Mouse (Mus musculus) hindbrain, postnatal 0 days (tissue): ENCODE data around the gene Dab1. TPM values are rescaled to one million over a fixed set of nuclear protein-coding genes. Genes with fewer than 3 reads are reported as not detected.

ENCODE experiments used
- ATAC-seq: fragments of 200-750 bp; cut with Nextera tagmentation; 2 replicates; pipeline ENCODE4 v1.8.0; 2017; ENCODE audit warnings: mild to moderate bottlenecking, moderate TSS enrichment, moderate library complexity
- DNase-seq: peaks from one replicate; pipeline ENCODE4 v3.0.0-alpha.2; 2015; ENCODE audit warnings: low spot score
- H3K27ac ChIP-seq: fragments of 300-500 bp; sonication (generic); 2 replicates; pipeline ENCODE4 v1.5.1; 2014; ENCODE audit warnings: mild to moderate bottlenecking
- H3K27me3 ChIP-seq: fragments of 300-500 bp; sonication (generic); 2 replicates; pipeline ENCODE4 v1.6.1; 2014; ENCODE audit warnings: low read length, mixed read lengths; ENCODE audit not compliant: insufficient read depth
- H3K36me3 ChIP-seq: fragments of 300-500 bp; sonication (generic); 2 replicates; pipeline ENCODE4 v1.6.1; 2014; ENCODE audit warnings: low read length, mixed read lengths; ENCODE audit not compliant: insufficient read depth
- H3K4me1 ChIP-seq: fragments of 300-500 bp; sonication (generic); 2 replicates; pipeline ENCODE4 v1.6.1; 2014; ENCODE audit warnings: antibody characterized with exemption, low read length, mixed read lengths; ENCODE audit not compliant: insufficient read depth
- H3K4me2 ChIP-seq: fragments of 300-500 bp; sonication (generic); 2 replicates; pipeline ENCODE4 v1.6.1; 2014; ENCODE audit warnings: low read depth, mild to moderate bottlenecking, low read length, moderate library complexity, mixed read lengths
- H3K4me3 ChIP-seq: fragments of 300-500 bp; sonication (generic); 2 replicates; pipeline ENCODE4 v1.5.1; 2014; ENCODE audit warnings: low read length
- H3K9ac ChIP-seq: fragments of 300-500 bp; sonication (generic); replicated peaks from 2 replicates; pipeline ENCODE4 v1.6.1; 2014; ENCODE audit warnings: mild to moderate bottlenecking, low read length, moderate library complexity, mixed read lengths
- H3K9me3 ChIP-seq: fragments of 300-500 bp; sonication (generic); 2 replicates; pipeline ENCODE4 v1.6.1; 2016; ENCODE audit warnings: low read length, mixed read lengths
- CTCF ChIP-seq: IDR thresholded peaks from 2 replicates; pipeline ENCODE4 v1.5.1; 2016; ENCODE audit warnings: antibody characterized with exemption, control low read depth, low read depth
- WGBS: fragments of 180-500 bp; shearing (Covaris S2); extraction: QIAGEN DNeasy Blood & Tissue Kit; methylation state at CpG from one replicate; pipeline ENCODE4 v1.1.7; 2014; 5-methylcytosine and 5-hydroxymethylcytosine counted together
- polyA plus RNA-seq: library from polyadenylated mRNA; unstranded; fragments of >200 nt; fragmentation: Nextera tagmentation; extraction: Ambion mirVana; gene quantifications from 2 replicates; pipeline ENCODE4 v1.2.1, GENCODE M21; 2015
- total RNA-seq: library from RNA; depleted of rRNA; stranded (reverse); fragments of >200 nt; gene quantifications from 2 replicates; pipeline ENCODE4 v1.2.3, GENCODE M21; 2014

The Dab1 gene
- total and polyA plus RNA-seq, 2 experiments from 2014 or later: 38.2 to 76.2 TPM

GRCm38 (mm10) chr4:104374191-104374590 is 755.0 kb downstream of the Dab1 start:
- DNase-seq: no peak
- 96% methylated on average over 1 of the region's 1 CpGs for WGBS

DNA sequence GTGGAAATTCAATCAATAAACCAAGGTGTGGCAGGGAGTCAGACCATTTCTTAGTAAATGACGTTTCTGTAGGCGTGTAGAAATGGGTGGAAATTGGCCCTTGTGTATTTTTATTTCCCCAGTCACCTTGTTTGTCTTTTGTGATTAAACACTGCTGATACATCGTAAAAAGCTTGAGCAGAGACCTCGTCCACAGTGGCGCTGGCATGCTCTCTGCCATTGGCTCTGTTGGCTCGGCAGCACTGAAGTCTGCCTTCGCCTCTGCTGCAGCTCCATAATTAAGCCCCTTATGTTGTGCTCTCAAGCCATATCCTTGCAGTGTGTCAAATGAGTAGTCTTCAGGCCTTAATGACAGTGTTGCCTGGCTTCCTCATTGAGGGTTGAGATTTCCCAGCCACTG is 765.5 kb downstream of the Dab1 start:
- no peak for TF ChIP-seq CTCF
- Histone ChIP-seq H3K4me1 (0 out of 2 replicates have a peak, but pooled peaks cover 4% of the 10 kb centered on the region), H3K4me2 (no peak overlapping the region), H3K4me3 (no peak overlapping the region), H3K27me3 (no peaks in the 10 kb centered on the region), H3K9ac (no peak overlapping the region), H3K9me3 (no peaks in the 10 kb centered on the region), H3K27ac (0 out of 2 replicates have a peak overlapping the region, but pooled peaks have one; percentile 26), H3K36me3 (no peaks in the 10 kb centered on the region)
- WGBS: 38% methylated on average over 7 of the region's 7 CpGs
- peak; percentile 42 for DNase-seq
- ATAC-seq: no peak

More at GRCm38 (mm10) chr4:104374191-104374590, 755.0 kb downstream of the Dab1 start:
- H3K27ac ChIP-seq: no peak overlapping the region
- TF ChIP-seq CTCF: no peak
- H3K27me3 ChIP-seq: no peaks in the 10 kb centered on the region
- ATAC-seq: no peak
- no peak overlapping the region for H3K4me3 ChIP-seq
- H3K9ac ChIP-seq: no peak overlapping the region
- no peak overlapping the region for H3K4me2 ChIP-seq
- H3K4me1 ChIP-seq: no peaks in the 10 kb centered on the region
- H3K36me3 ChIP-seq: no peaks in the 10 kb centered on the region
- no peaks in the 10 kb centered on the region for H3K9me3 ChIP-seq

DNA sequence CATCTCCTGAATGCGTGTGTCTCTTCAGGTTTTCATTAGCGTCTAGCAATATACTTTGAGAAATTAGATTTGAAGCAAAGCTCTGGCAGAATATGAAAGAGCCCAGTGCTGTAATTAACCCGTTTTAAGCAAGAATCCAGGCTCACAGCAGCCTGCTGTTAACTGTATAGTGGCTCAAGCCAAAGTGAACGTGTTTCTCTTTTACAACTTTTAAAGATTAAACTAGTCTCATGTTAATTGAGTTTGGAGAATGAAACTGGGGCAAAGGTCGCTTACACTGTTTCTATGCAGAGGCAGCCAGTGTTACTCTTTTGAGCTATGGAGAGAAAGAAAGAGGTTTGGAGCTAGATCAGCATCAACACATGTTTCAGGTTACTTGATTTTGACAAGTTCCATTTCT is 766.1 kb downstream of the Dab1 start:
- no peaks in the 10 kb centered on the region for H3K36me3 ChIP-seq
- no peak for TF ChIP-seq CTCF
- H3K4me3 ChIP-seq: no peak overlapping the region
- no peak overlapping the region for H3K9ac ChIP-seq
- H3K9me3 ChIP-seq: no peaks in the 10 kb centered on the region
- WGBS: 30% methylated on average over 5 of the region's 5 CpGs
- H3K27ac ChIP-seq: no peak overlapping the region
- no peak overlapping the region for H3K4me2 ChIP-seq
- no peaks in the 10 kb centered on the region for H3K27me3 ChIP-seq
- no peak for DNase-seq
- no peak for ATAC-seq
- 0 out of 2 replicates have a peak, but pooled peaks cover 4% of the 10 kb centered on the region for H3K4me1 ChIP-seq

GRCm38 (mm10) chr4:104395515-104395914 is 776.4 kb downstream of the Dab1 start:
- ATAC-seq (no peak), DNase-seq (no peak)
- H3K4me3 ChIP-seq: no peak overlapping the region
- TF ChIP-seq CTCF: no peak
- WGBS: 76% methylated on average over 3 of the region's 3 CpGs
- H3K9me3 ChIP-seq: no peaks in the 10 kb centered on the region
- H3K36me3 ChIP-seq: no peaks in the 10 kb centered on the region
- H3K9ac ChIP-seq: no peak overlapping the region
- H3K4me1 ChIP-seq: no peaks in the 10 kb centered on the region
- no peak overlapping the region for H3K27ac ChIP-seq
- no peaks in the 10 kb centered on the region for H3K27me3 ChIP-seq
- no peak overlapping the region for H3K4me2 ChIP-seq

GRCm38 (mm10) chr4:104396095-104396494 is 776.9 kb downstream of the Dab1 start:
- Histone ChIP-seq H3K4me3 (no peak overlapping the region), H3K27me3 (no peaks in the 10 kb centered on the region), H3K4me2 (no peak overlapping the region), H3K27ac (no peak overlapping the region), H3K9me3 (no peaks in the 10 kb centered on the region), H3K9ac (no peak overlapping the region), H3K4me1 (no peaks in the 10 kb centered on the region), H3K36me3 (no peaks in the 10 kb centered on the region)
- ATAC-seq: no peak
- no peak for DNase-seq
- peak; percentile 38; the same call in 1 of the 2 replicates for TF ChIP-seq CTCF
- WGBS: 91% methylated on average over 5 of the region's 5 CpGs

- Histone ChIP-seq H3K36me3 (no peaks in the 10 kb centered on the region), H3K9me3 (no peaks in the 10 kb centered on the region), H3K27ac (0 out of 2 replicates have a peak overlapping the region, but pooled peaks have one; percentile 22), H3K4me2 (peak overlapping the region; percentile 8; the same call in 1 of the 2 replicates), H3K9ac (no peak overlapping the region), H3K4me1 (no peaks in the 10 kb centered on the region), H3K27me3 (no peaks in the 10 kb centered on the region), H3K4me3 (no peak overlapping the region)
- peak; percentile 69 for DNase-seq
- 22% methylated on average over 9 of the region's 9 CpGs for WGBS
- no peak for TF ChIP-seq CTCF
- peak; percentile 74 for ATAC-seq
Observed at GRCm38 (mm10) chr4:104399106-104399730, 780.1 kb downstream of the Dab1 start.

DNA sequence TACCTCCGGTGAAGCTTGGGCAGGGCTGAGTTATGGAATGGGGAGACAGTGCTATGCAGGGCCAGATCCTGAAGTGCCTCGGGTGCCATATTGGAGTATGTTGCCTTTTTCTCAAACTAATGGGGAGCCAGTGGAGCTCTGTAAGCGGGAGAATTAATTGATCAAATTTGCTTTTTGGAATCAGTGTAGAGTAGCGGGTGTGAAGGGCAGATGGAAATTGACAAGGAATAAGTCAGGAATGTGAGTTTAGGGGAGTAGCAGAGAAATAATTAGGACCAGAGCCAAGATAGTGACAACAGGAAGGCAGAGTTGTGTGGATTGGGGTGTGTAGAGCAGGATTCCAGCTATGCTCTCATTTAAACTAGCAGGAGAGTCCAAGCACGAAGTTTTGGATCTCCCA is 784.9 kb downstream of the Dab1 start:
- DNase-seq (no peak), ATAC-seq (no peak)
- Histone ChIP-seq H3K9me3 (no peaks in the 10 kb centered on the region), H3K27me3 (no peaks in the 10 kb centered on the region), H3K4me1 (no peaks in the 10 kb centered on the region), H3K36me3 (no peaks in the 10 kb centered on the region), H3K9ac (no peak overlapping the region), H3K4me3 (no peak overlapping the region), H3K4me2 (no peak overlapping the region), H3K27ac (no peak overlapping the region)
- WGBS: 80% methylated on average over 5 of the region's 5 CpGs
- no peak for TF ChIP-seq CTCF
